Mouse (Mus musculus): ENCODE measurements around the gene Tfb2m. TPM values are rescaled to one million over a fixed set of nuclear protein-coding genes. Genes with fewer than 3 reads are reported as not detected.

The Tfb2m gene
- total RNA-seq, 1 experiment: 18.7 TPM

DNA sequence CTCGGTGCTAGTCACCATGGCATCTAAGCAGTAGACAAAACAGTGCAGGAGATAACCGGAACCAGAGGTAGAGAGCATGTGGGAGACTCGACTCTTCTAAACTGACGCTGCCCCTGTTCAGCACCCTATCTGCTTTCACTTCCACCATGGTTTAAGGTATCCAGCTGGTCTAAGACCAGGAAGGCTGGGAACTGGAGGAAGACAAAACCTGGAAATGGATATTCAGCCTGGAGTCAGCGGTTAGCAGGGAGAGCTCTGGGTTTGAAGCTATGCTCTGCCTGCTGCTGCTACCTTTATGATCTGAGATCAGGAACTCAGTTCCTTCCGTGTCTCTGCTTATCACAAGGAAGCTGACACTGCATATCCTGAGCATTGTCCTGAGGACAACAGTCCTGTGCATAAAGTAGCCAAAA lies 36.0 kb upstream of the Tfb2m start:
- Histone ChIP-seq H3K9ac (ENCODE audit: insufficient read depth, low read depth, low read length, poor library complexity, severe bottlenecking) (no peak overlapping the region), H3K36me3 (ENCODE audit: control insufficient read depth, insufficient read depth, low read length, poor library complexity, severe bottlenecking) (no peaks in the 10 kb centered on the region), H3K27ac (ENCODE audit: insufficient read depth, low read depth, low read length, poor library complexity, severe bottlenecking) (no peak overlapping the region), H3K4me3 (ENCODE audit: insufficient read depth in 1 of 2, low read depth in 1 of 2, low read length in 2 of 2, poor library complexity in 1 of 2, severe bottlenecking in 1 of 2) (no peak overlapping the region), H3K4me1 (ENCODE audit: control insufficient read depth in 2 of 2, insufficient read depth in 2 of 2, low read length in 2 of 2, poor library complexity in 1 of 2) (peaks cover 0 to 2% of the 10 kb centered on the region in 2 experiments; a peak in 1 of 4 replicates), H3K9me3 (ENCODE audit: control insufficient read depth, insufficient read depth, low read depth, low read length) (no peaks in the 10 kb centered on the region)
- TF ChIP-seq ZC3H11A (IDR thresholded peaks at IDR 0.05; ENCODE audit: borderline replicate concordance, low read depth, low read length) (no peak), ZNF384 (IDR thresholded peaks at IDR 0.05; ENCODE audit: low read depth, low read length) (no peak), CHD2 (IDR thresholded peaks at IDR 0.05; ENCODE audit: low read depth, low read length) (no peak), MAFK (IDR thresholded peaks at IDR 0.05; ENCODE audit: insufficient read depth, low read depth, low read length) (no peak), HCFC1 (IDR thresholded peaks at IDR 0.05; ENCODE audit: borderline replicate concordance, insufficient read depth, low read length) (no peak)
- DNase-seq (ENCODE audit: low read depth, low spot score): no peak
- in situ Hi-C loops (cut with MboI; ENCODE audit: low sequenced_read_pairs in 2 of 2, unreplicated experiment in 2 of 2): no loop called here

DNA sequence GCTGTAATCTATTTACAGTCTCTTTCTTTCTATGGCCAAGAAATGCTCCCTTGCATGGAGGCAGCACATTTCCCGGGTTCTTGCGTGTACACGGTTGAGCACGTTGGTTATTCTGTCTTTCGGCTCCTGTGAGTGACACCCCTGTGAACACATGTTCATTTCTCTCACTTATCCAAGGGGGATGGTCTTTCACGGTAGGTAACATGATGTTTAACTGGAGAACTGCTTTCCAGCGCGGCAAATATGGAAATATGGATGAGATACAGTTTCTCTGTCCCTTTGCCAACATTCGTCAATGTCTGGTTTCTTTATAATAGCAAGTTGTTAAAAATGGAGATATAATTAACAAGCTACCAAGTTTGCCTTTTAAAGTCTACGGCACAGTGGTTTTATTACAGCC lies 35.4 kb upstream of the Tfb2m start:
- no peaks in the 10 kb centered on the region for H3K9me3 ChIP-seq (ENCODE audit: control insufficient read depth, insufficient read depth, low read depth, low read length)
- in situ Hi-C loops (cut with MboI; ENCODE audit: low sequenced_read_pairs in 2 of 2, unreplicated experiment in 2 of 2): no loop called here
- no peak overlapping the region for H3K9ac ChIP-seq (ENCODE audit: insufficient read depth, low read depth, low read length, poor library complexity, severe bottlenecking)
- H3K27ac ChIP-seq (ENCODE audit: insufficient read depth, low read depth, low read length, poor library complexity, severe bottlenecking): no peak overlapping the region
- peaks cover 0 to 2% of the 10 kb centered on the region in 2 experiments; a peak in 1 of 4 replicates for H3K4me1 ChIP-seq (ENCODE audit: control insufficient read depth in 2 of 2, insufficient read depth in 2 of 2, low read length in 2 of 2, poor library complexity in 1 of 2)
- H3K4me3 ChIP-seq (ENCODE audit: insufficient read depth in 1 of 2, low read depth in 1 of 2, low read length in 2 of 2, poor library complexity in 1 of 2, severe bottlenecking in 1 of 2): no peak overlapping the region
- no peaks in the 10 kb centered on the region for H3K36me3 ChIP-seq (ENCODE audit: control insufficient read depth, insufficient read depth, low read length, poor library complexity, severe bottlenecking)
- no peak for DNase-seq (ENCODE audit: low read depth, low spot score)
- no peak for TF ChIP-seq MAFK (IDR thresholded peaks at IDR 0.05; ENCODE audit: insufficient read depth, low read depth, low read length)
- no peak for TF ChIP-seq ZNF384 (IDR thresholded peaks at IDR 0.05; ENCODE audit: low read depth, low read length)
- no peak for TF ChIP-seq CHD2 (IDR thresholded peaks at IDR 0.05; ENCODE audit: low read depth, low read length)
- TF ChIP-seq ZC3H11A (IDR thresholded peaks at IDR 0.05; ENCODE audit: borderline replicate concordance, low read depth, low read length): no peak
- no peak for TF ChIP-seq HCFC1 (IDR thresholded peaks at IDR 0.05; ENCODE audit: borderline replicate concordance, insufficient read depth, low read length)

DNA sequence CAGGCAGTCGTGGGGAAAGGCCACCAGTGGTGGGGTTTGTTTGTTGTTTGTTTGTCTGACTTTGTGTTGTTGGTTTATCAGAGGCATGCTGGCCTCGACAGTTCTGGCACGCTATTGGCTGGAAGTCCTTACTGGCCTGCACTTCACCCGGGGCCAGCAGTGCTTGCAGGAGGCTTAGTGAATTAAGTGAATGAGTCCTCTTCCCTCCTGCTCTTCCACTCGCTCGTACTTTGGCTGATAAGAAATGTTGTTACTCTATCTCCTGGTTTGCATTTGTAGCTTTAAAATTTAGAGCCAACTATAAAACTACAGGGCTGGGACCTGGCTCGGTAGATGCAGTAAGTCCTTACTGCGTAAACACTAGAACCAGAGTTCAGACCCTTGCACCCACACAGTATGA lies 34.1 kb upstream of the Tfb2m start:
- TF ChIP-seq CHD2 (IDR thresholded peaks at IDR 0.05; ENCODE audit: low read depth, low read length) (no peak), ZNF384 (IDR thresholded peaks at IDR 0.05; ENCODE audit: low read depth, low read length) (no peak), ZC3H11A (IDR thresholded peaks at IDR 0.05; ENCODE audit: borderline replicate concordance, low read depth, low read length) (no peak), HCFC1 (IDR thresholded peaks at IDR 0.05; ENCODE audit: borderline replicate concordance, insufficient read depth, low read length) (no peak), MAFK (IDR thresholded peaks at IDR 0.05; ENCODE audit: insufficient read depth, low read depth, low read length) (no peak)
- in situ Hi-C loops (cut with MboI; ENCODE audit: low sequenced_read_pairs in 2 of 2, unreplicated experiment in 2 of 2): no loop called here

DNA sequence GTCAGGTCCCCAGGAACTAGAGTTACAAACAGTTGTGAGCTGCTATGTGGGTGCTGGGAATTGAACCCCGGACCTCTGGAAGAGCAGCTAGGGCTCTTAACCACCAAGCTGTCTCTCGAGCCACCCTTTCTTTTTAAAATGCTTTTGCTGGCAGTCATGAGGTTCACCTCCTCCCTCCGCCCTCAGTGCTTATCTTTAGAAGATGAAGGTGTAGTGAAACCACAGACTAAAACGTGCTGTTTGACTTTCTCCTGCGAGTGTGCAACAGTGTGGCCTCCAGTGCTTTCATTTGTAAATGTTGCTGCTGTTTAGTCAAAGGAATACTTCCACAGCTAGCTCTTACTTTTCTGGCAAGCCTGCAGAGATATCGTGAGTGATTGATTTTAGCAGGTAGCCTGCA lies 32.6 kb upstream of the Tfb2m start:
- Histone ChIP-seq H3K4me3 (ENCODE audit: insufficient read depth in 1 of 2, low read depth in 1 of 2, low read length in 2 of 2, poor library complexity in 1 of 2, severe bottlenecking in 1 of 2) (no peak overlapping the region), H3K36me3 (ENCODE audit: control insufficient read depth, insufficient read depth, low read length, poor library complexity, severe bottlenecking) (no peaks in the 10 kb centered on the region), H3K9me3 (ENCODE audit: control insufficient read depth, insufficient read depth, low read depth, low read length) (no peaks in the 10 kb centered on the region), H3K27ac (ENCODE audit: insufficient read depth, low read depth, low read length, poor library complexity, severe bottlenecking) (no peak overlapping the region), H3K9ac (ENCODE audit: insufficient read depth, low read depth, low read length, poor library complexity, severe bottlenecking) (no peak overlapping the region), H3K4me1 (ENCODE audit: control insufficient read depth in 2 of 2, insufficient read depth in 2 of 2, low read length in 2 of 2, poor library complexity in 1 of 2) (peaks cover 0 to 2% of the 10 kb centered on the region in 2 experiments; a peak in 1 of 4 replicates)
- in situ Hi-C loops (cut with MboI; ENCODE audit: low sequenced_read_pairs in 2 of 2, unreplicated experiment in 2 of 2): no loop called here
- TF ChIP-seq CHD2 (IDR thresholded peaks at IDR 0.05; ENCODE audit: low read depth, low read length): no peak
- no peak for TF ChIP-seq MAFK (IDR thresholded peaks at IDR 0.05; ENCODE audit: insufficient read depth, low read depth, low read length)
- no peak for TF ChIP-seq ZC3H11A (IDR thresholded peaks at IDR 0.05; ENCODE audit: borderline replicate concordance, low read depth, low read length)
- TF ChIP-seq HCFC1 (IDR thresholded peaks at IDR 0.05; ENCODE audit: borderline replicate concordance, insufficient read depth, low read length): no peak
- no peak for TF ChIP-seq ZNF384 (IDR thresholded peaks at IDR 0.05; ENCODE audit: low read depth, low read length)
- no peak for DNase-seq (ENCODE audit: low read depth, low spot score)

More for the DNA sequence above, 34.1 kb upstream of the Tfb2m start:
- Histone ChIP-seq H3K9ac (ENCODE audit: insufficient read depth, low read depth, low read length, poor library complexity, severe bottlenecking) (no peak overlapping the region), H3K36me3 (ENCODE audit: control insufficient read depth, insufficient read depth, low read length, poor library complexity, severe bottlenecking) (no peaks in the 10 kb centered on the region), H3K9me3 (ENCODE audit: control insufficient read depth, insufficient read depth, low read depth, low read length) (no peaks in the 10 kb centered on the region), H3K27ac (ENCODE audit: insufficient read depth, low read depth, low read length, poor library complexity, severe bottlenecking) (no peak overlapping the region), H3K4me1 (ENCODE audit: control insufficient read depth in 2 of 2, insufficient read depth in 2 of 2, low read length in 2 of 2, poor library complexity in 1 of 2) (peaks cover 0 to 2% of the 10 kb centered on the region in 2 experiments; a peak in 1 of 4 replicates), H3K4me3 (ENCODE audit: insufficient read depth in 1 of 2, low read depth in 1 of 2, low read length in 2 of 2, poor library complexity in 1 of 2, severe bottlenecking in 1 of 2) (no peak overlapping the region)
- DNase-seq (ENCODE audit: low read depth, low spot score): no peak
